Mouse (Mus musculus): ENCODE results near the gene Fads6. TPM values are rescaled to one million over a fixed set of nuclear protein-coding genes. Genes with fewer than 3 reads are reported as not detected.

Gene Fads6
- total and polyA plus RNA-seq, 2 experiments from 2014 or later: 0.34 to 2.9 TPM

GRCm38 (mm10) chr11:115323354-115323753 lies 25.9 kb upstream of the Fads6 start:
- Histone ChIP-seq H3K36me3 (replicated peaks; ENCODE audit: control insufficient read depth, insufficient read depth, low read length) (no peaks in the 10 kb centered on the region), H3K27ac (ENCODE audit: low read depth) (no peak overlapping the region), H3K4me1 (ENCODE audit: control insufficient read depth, insufficient read depth) (no peaks in the 10 kb centered on the region), H3K9me3 (replicated peaks; ENCODE audit: control insufficient read depth, low read length) (no peaks in the 10 kb centered on the region), H3K27me3 (ENCODE audit: control insufficient read depth, insufficient read depth, low read length) (peaks cover 76% of the 10 kb centered on the region), H3K4me2 (ENCODE audit: low read depth, low read length) (no peak overlapping the region), H3K9ac (replicated peaks; ENCODE audit: low read depth, low read length) (no peak overlapping the region), H3K4me3 (ENCODE audit: low read depth, low read length) (no peak overlapping the region)
- 13% methylated on average over 32 of the region's 32 CpGs for WGBS
- no peak for TF ChIP-seq CTCF (IDR thresholded peaks at IDR 0.05; ENCODE audit: low read depth)
- TF ChIP-seq EP300 (IDR thresholded peaks at IDR 0.05; ENCODE audit: low read depth): no peak
- no peak for ATAC-seq (ENCODE audit: insufficient read depth, low read depth)
- no peak for DNase-seq (ENCODE audit: low spot score)

- no peak within 1 kb of the TSS for H3K4me2 ChIP-seq (ENCODE audit: low read depth, low read length)
- no peak within 1 kb of the TSS for H3K27ac ChIP-seq (ENCODE audit: low read depth)
- DNase-seq (ENCODE audit: low spot score) (peak; percentile 61), ATAC-seq (ENCODE audit: insufficient read depth, low read depth) (peak; percentile 65; the same call in 1 of the 2 replicates)
- H3K9ac ChIP-seq (replicated peaks; ENCODE audit: low read depth, low read length): no peak within 1 kb of the TSS
- no peaks in the 10 kb centered on the region for H3K36me3 ChIP-seq (replicated peaks; ENCODE audit: control insufficient read depth, insufficient read depth, low read length)
- WGBS: 6% methylated on average over 35 of the region's 35 CpGs
- no peaks in the 10 kb centered on the region for H3K4me1 ChIP-seq (ENCODE audit: control insufficient read depth, insufficient read depth)
- TF ChIP-seq EP300 (IDR thresholded peaks at IDR 0.05; ENCODE audit: low read depth) (no peak), CTCF (IDR thresholded peaks at IDR 0.05; ENCODE audit: low read depth) (peak; percentile 85)
- H3K4me3 ChIP-seq (ENCODE audit: low read depth, low read length): no peak within 1 kb of the TSS
- peaks cover 85% of the 10 kb centered on the region for H3K27me3 ChIP-seq (ENCODE audit: control insufficient read depth, insufficient read depth, low read length)
- H3K9me3 ChIP-seq (replicated peaks; ENCODE audit: control insufficient read depth, low read length): no peaks in the 10 kb centered on the region
Observed at GRCm38 (mm10) chr11:115321906-115322693, 24.6 kb upstream of the Fads6 start, which contains the start of gene Ush1g. Gene Ush1g, minus strand, starts transcription at chr11:115322041.

- no peak for DNase-seq (ENCODE audit: low spot score)
- no peak overlapping the region for H3K4me2 ChIP-seq (ENCODE audit: low read depth, low read length)
- H3K27me3 ChIP-seq (ENCODE audit: control insufficient read depth, insufficient read depth, low read length): peaks cover 100% of the 10 kb centered on the region
- WGBS: 18% methylated on average over 18 of the region's 18 CpGs
- H3K4me3 ChIP-seq (ENCODE audit: low read depth, low read length): no peak overlapping the region
- H3K4me1 ChIP-seq (ENCODE audit: control insufficient read depth, insufficient read depth): no peaks in the 10 kb centered on the region
- no peaks in the 10 kb centered on the region for H3K36me3 ChIP-seq (replicated peaks; ENCODE audit: control insufficient read depth, insufficient read depth, low read length)
- no peaks in the 10 kb centered on the region for H3K9me3 ChIP-seq (replicated peaks; ENCODE audit: control insufficient read depth, low read length)
- no peak overlapping the region for H3K9ac ChIP-seq (replicated peaks; ENCODE audit: low read depth, low read length)
- H3K27ac ChIP-seq (ENCODE audit: low read depth): no peak overlapping the region
- no peak for ATAC-seq (ENCODE audit: insufficient read depth, low read depth)
- TF ChIP-seq CTCF (IDR thresholded peaks at IDR 0.05; ENCODE audit: low read depth) (no peak), EP300 (IDR thresholded peaks at IDR 0.05; ENCODE audit: low read depth) (no peak)
Observed at GRCm38 (mm10) chr11:115319704-115320383, 22.4 kb upstream of the Fads6 start.

- TF ChIP-seq EP300 (IDR thresholded peaks at IDR 0.05; ENCODE audit: low read depth) (no peak), CTCF (IDR thresholded peaks at IDR 0.05; ENCODE audit: low read depth) (no peak)
- H3K9ac ChIP-seq (replicated peaks; ENCODE audit: low read depth, low read length): no peak overlapping the region
- H3K27me3 ChIP-seq (ENCODE audit: control insufficient read depth, insufficient read depth, low read length): peaks cover 96% of the 10 kb centered on the region
- no peaks in the 10 kb centered on the region for H3K9me3 ChIP-seq (replicated peaks; ENCODE audit: control insufficient read depth, low read length)
- H3K27ac ChIP-seq (ENCODE audit: low read depth): no peak overlapping the region
- H3K4me2 ChIP-seq (ENCODE audit: low read depth, low read length): no peak overlapping the region
- no peaks in the 10 kb centered on the region for H3K4me1 ChIP-seq (ENCODE audit: control insufficient read depth, insufficient read depth)
- ATAC-seq (ENCODE audit: insufficient read depth, low read depth) (no peak), DNase-seq (ENCODE audit: low spot score) (no peak)
- no peaks in the 10 kb centered on the region for H3K36me3 ChIP-seq (replicated peaks; ENCODE audit: control insufficient read depth, insufficient read depth, low read length)
- no peak overlapping the region for H3K4me3 ChIP-seq (ENCODE audit: low read depth, low read length)
- WGBS: 7% methylated on average over 63 of the region's 63 CpGs
Observed at GRCm38 (mm10) chr11:115318245-115319027, 21.0 kb upstream of the Fads6 start.

- ATAC-seq (ENCODE audit: insufficient read depth, low read depth) (no peak), DNase-seq (ENCODE audit: low spot score) (no peak)
- no peak overlapping the region for H3K4me2 ChIP-seq (ENCODE audit: low read depth, low read length)
- H3K27me3 ChIP-seq (ENCODE audit: control insufficient read depth, insufficient read depth, low read length): peaks cover 95% of the 10 kb centered on the region
- no peaks in the 10 kb centered on the region for H3K9me3 ChIP-seq (replicated peaks; ENCODE audit: control insufficient read depth, low read length)
- no peaks in the 10 kb centered on the region for H3K36me3 ChIP-seq (replicated peaks; ENCODE audit: control insufficient read depth, insufficient read depth, low read length)
- no peaks in the 10 kb centered on the region for H3K4me1 ChIP-seq (ENCODE audit: control insufficient read depth, insufficient read depth)
- H3K9ac ChIP-seq (replicated peaks; ENCODE audit: low read depth, low read length): no peak overlapping the region
- H3K4me3 ChIP-seq (ENCODE audit: low read depth, low read length): no peak overlapping the region
- H3K27ac ChIP-seq (ENCODE audit: low read depth): no peak overlapping the region
- TF ChIP-seq EP300 (IDR thresholded peaks at IDR 0.05; ENCODE audit: low read depth) (no peak), CTCF (IDR thresholded peaks at IDR 0.05; ENCODE audit: low read depth) (no peak)
- 52% methylated on average over 7 of the region's 7 CpGs for WGBS
Observed at GRCm38 (mm10) chr11:115317204-115317603, 19.7 kb upstream of the Fads6 start.

Data from heart, postnatal 0 days (tissue).